Mouse (Mus musculus) urinary bladder, postnatal 0 days (tissue): ENCODE data around the gene Cdc14a. TPM values are rescaled to one million over a fixed set of nuclear protein-coding genes. Genes with fewer than 3 reads are reported as not detected.

ENCODE experiments used
- polyA plus RNA-seq: library from polyadenylated mRNA; unstranded; fragments of >200 nt; fragmentation: Nextera tagmentation; extraction: Ambion mirVana; gene quantifications from 2 replicates; pipeline ENCODE4 v1.2.1, GENCODE M21; 2015

Cdc14a gene
- 2.6 and 2.8 TPM in 2 replicates for polyA plus RNA-seq

DNA sequence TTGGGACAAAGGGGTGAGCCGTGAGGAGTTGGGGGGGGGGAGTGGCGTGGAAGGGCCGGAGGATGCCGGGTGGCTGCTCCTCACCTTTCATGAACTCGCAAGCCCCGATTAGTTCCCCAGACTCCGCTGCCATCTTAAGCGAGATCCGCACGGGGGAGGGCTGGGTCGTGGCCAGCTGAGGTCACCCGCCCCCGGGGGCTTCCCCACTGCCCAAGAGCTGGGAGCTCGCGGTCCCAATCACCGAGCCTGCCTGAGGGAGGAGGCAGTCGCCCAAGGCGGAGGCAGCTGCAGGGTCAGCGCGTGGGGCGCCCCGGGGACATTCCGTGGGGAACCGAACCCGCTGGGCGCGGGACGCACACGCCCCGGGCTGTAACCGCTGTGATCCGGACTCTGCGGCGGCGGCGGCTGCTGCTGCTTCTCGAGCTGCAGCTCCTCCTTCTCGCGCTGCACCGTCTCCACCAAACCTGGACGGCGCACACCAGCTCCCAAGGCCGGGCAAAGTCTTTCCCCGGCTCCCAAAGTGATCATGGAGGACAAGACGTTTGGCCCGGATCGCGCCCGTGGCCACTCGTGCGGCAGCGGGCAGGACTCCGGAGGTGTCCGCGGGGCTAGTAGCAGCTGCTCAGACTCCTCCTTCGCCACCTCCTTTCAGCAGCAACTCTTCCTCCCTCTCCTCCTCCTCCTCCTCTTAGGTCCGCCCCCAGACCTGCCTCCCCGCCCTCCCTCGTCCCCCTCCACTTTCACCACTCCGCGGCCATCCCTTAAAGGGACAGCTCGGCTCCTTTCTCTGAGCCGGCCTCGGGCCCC is at the start of gene Cdc14a:
Cdc14a (minus strand) TSS at position 680 of the 807 bp plus-strand sequence.

DNA sequence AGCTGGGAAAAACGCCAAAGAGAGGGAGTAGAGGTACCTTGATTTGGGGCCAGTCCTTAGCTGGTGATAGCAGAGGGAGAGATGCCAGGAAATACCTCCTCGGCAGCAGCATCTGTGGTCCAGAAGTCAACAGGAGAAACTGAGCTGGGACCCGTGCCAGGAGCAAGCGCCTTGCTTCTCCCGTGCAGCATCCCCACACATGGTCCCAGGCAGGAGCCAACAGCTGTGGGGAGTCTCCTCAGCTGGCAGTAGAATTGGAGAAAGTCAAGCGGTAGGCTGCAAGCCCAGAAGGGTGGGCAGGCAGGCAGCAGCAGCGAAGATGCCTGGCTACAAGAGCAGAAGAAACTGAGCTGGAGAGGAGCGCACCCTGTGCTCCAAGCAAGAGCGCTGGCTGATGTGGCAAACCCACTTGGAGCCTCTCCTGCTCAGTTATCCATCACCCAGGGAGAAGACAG is 170.7 kb downstream of the Cdc14a start, which contains the start of gene Gpr88:
Gpr88 (minus strand) TSS at position 427 of the 455 bp plus-strand sequence.

Other genes with a start within 250 kb of the Cdc14a start
- 0.41 and 0.47 TPM in 2 replicates for gene Gpr88, start 170.5 kb downstream of the Cdc14a start, polyA plus RNA-seq
- 52.3 and 55.2 TPM in 2 replicates for gene Rtca, start 84.2 kb upstream of the Cdc14a start, polyA plus RNA-seq
- 9.4 and 9.7 TPM in 2 replicates for gene Dbt, start 89.0 kb upstream of the Cdc14a start, polyA plus RNA-seq
- gene Lrrc39, start 138.9 kb upstream of the Cdc14a start, polyA plus RNA-seq = 0.19 and 0.34 TPM in 2 replicates
- 5.1 and 6.1 TPM in 2 replicates for gene Sass6, start 170.9 kb upstream of the Cdc14a start, polyA plus RNA-seq
- gene Trmt13, start 190.6 kb upstream of the Cdc14a start, polyA plus RNA-seq = 13.0 and 14.3 TPM in 2 replicates
- 59.5 and 72.5 TPM in 2 replicates for gene Mfsd14a, start 238.6 kb upstream of the Cdc14a start, polyA plus RNA-seq